Mouse (Mus musculus): ENCODE measurements around the gene Iqca.

DNA sequence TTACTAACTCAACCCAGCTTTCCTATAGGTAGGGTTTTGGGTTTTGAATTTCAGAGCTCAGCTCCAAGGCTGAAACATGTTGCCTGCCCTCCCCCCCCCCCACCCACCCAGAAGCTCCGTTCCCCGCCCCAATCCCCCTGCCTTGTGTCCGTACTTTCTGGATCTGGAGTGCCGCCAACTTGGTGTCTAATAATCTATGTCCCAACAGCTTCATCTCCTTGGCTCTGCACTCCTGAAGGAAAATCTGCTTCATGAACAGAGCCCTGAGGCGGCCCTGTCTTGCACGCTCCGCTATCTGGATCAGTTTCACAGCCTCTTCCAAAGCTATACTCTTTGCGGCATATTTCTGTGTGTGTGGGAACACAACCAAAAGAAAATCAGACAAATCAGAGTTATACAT is 13.5 kb downstream of the Iqca start:
- no peak for TF ChIP-seq EP300 (IDR thresholded peaks at IDR 0.05; ENCODE audit: low read depth)
- no peak for TF ChIP-seq CTCF (IDR thresholded peaks at IDR 0.05; ENCODE audit: low read depth)
